8 mouse cellular contexts compared by ENCODE assay signal in genomic region chr11:77825853-77826252, GRCm38 (mm10). TPM values are rescaled to one million over a fixed set of nuclear protein-coding genes. Genes with fewer than 3 reads are reported as not detected.
A peak's percentile ranks its signal among the peaks of the same experiment; 100 is the strongest.
DNase-seq lines count a peak whose midpoint lies in the region; ATAC-seq lines count a peak whose summit lies in the region.

No protein-coding gene starts in this region.

- H3K27ac ChIP-seq in limb, embryonic 15.5 days, result 0 out of 2 replicates have a peak overlapping the region, but pooled peaks have one; percentile 7
- H3K27ac ChIP-seq in neural tube, embryonic 14.5 days (ENCODE audit: low read depth, low read length), result peak overlapping the region; percentile 58; the same call in 1 of the 2 replicates

- no peak overlapping the region for H3K9ac ChIP-seq in limb, embryonic 15.5 days
- H3K9ac ChIP-seq in neural tube, embryonic 14.5 days (replicated peaks; ENCODE audit: low read depth, low read length), result no peak overlapping the region

- no peak overlapping the region for H3K4me2 ChIP-seq in limb, embryonic 15.5 days
- H3K4me2 ChIP-seq in neural tube, embryonic 14.5 days (ENCODE audit: low read depth, low read length), result no peak overlapping the region

- H3K36me3 ChIP-seq in limb, embryonic 15.5 days, result peaks cover 75% of the 10 kb centered on the region
- H3K36me3 ChIP-seq in neural tube, embryonic 14.5 days (ENCODE audit: control insufficient read depth, insufficient read depth, low read length), result peaks cover 40% of the 10 kb centered on the region

- no peak for ATAC-seq in limb, embryonic 15.5 days (ENCODE audit: insufficient number of reproducible peaks, low FRiP score, low TSS enrichment, low read depth)
- no peak for ATAC-seq in neural tube, embryonic 14.5 days (ENCODE audit: low read depth)

- H3K4me1 ChIP-seq in limb, embryonic 15.5 days, result peaks cover 14% of the 10 kb centered on the region
- H3K4me1 ChIP-seq in neural tube, embryonic 14.5 days (ENCODE audit: control insufficient read depth, insufficient read depth, low read length), result peaks cover 15% of the 10 kb centered on the region; the same call in 1 of the 2 replicates

- no peak overlapping the region for H3K4me3 ChIP-seq in limb, embryonic 15.5 days
- no peak overlapping the region for H3K4me3 ChIP-seq in neural tube, embryonic 14.5 days (ENCODE audit: low read depth, low read length)

- no peaks in the 10 kb centered on the region for H3K27me3 ChIP-seq in limb, embryonic 15.5 days
- peaks cover 3% of the 10 kb centered on the region; the same call in 1 of the 2 replicates for H3K27me3 ChIP-seq in neural tube, embryonic 14.5 days (ENCODE audit: control insufficient read depth, insufficient read depth, low read length)

- under 1% methylated on average over 5 of the region's 5 CpGs for WGBS in limb, embryonic 15.5 days
- WGBS in neural tube, embryonic 14.5 days, result 2% methylated on average over 5 of the region's 5 CpGs

- DNase-seq in urinary bladder, postnatal 14 days (ENCODE audit: low spot score), result peak; percentile 65
- no peak for DNase-seq in urinary bladder, adult 18-20 months (ENCODE audit: low spot score in 2 of 2)
- peak; percentile 85 for DNase-seq in cerebellum, adult 9-10 months
- peak; percentile 71 for DNase-seq in gastrocnemius, adult 18-20 months (ENCODE audit: low spot score)
- DNase-seq in kidney, adult 8-10 months, result peak; percentile 67 to 81
- DNase-seq in thymus, postnatal 0 days (ENCODE audit: low spot score), result peak; percentile 73

- H3K9me3 ChIP-seq in limb, embryonic 15.5 days, result no peaks in the 10 kb centered on the region
- H3K9me3 ChIP-seq in neural tube, embryonic 14.5 days (ENCODE audit: control insufficient read depth, low read length), result no peaks in the 10 kb centered on the region

RNA-seq across cellular contexts. Expression of gene Gm10277, which starts 38.3 kb away (rescaled TPM):
- total RNA-seq in gastrocnemius, adult 18-20 months (2021), result not detected
- 0.90 and 0.92 TPM in 2 replicates for polyA plus RNA-seq in limb, embryonic 15.5 days (2015; fragmentation: Nextera tagmentation; extraction: Ambion mirVana)
- polyA plus RNA-seq in neural tube, embryonic 14.5 days (2014; fragmentation: Nextera tagmentation; extraction: Ambion mirVana), result 2.1 and 2.4 TPM in 2 replicates
- 0.39 and 1.1 TPM in 2 replicates for polyA plus RNA-seq in thymus, postnatal 0 days (2015; fragmentation: Nextera tagmentation; extraction: Ambion mirVana)

Comparison
In these comparisons a context has a peak if more than half of its experiments do, and no peak if none do; other contexts are left out.
1. DNase-seq: peak in urinary bladder, postnatal 14 days (single experiment), cerebellum, adult 9-10 months (single experiment), gastrocnemius, adult 18-20 months (single experiment), kidney, adult 8-10 months (2 of 2) and thymus, postnatal 0 days (single experiment); none in urinary bladder, adult 18-20 months (0 of 2).